Mouse (Mus musculus) gastrocnemius, postnatal 4 days (tissue): ENCODE results near the gene Ado. TPM values are rescaled to one million over a fixed set of nuclear protein-coding genes. Genes with fewer than 3 reads are reported as not detected.

Source experiments
- DNase-seq, 2 experiments: peaks; one replicate each; pipeline ENCODE4 v3.0.0; 2021 to 2022; ENCODE audit warnings: low spot score in 2 of 2, mixed read lengths in 2 of 2
- total RNA-seq, 2 experiments: library from RNA; stranded (reverse); gene quantifications; 2 replicates each; pipeline ENCODE4 v1.2.3; 2021

The Ado gene
- total RNA-seq, 2 experiments from 2014 or later, result 20.9 to 21.3 TPM

DNA sequence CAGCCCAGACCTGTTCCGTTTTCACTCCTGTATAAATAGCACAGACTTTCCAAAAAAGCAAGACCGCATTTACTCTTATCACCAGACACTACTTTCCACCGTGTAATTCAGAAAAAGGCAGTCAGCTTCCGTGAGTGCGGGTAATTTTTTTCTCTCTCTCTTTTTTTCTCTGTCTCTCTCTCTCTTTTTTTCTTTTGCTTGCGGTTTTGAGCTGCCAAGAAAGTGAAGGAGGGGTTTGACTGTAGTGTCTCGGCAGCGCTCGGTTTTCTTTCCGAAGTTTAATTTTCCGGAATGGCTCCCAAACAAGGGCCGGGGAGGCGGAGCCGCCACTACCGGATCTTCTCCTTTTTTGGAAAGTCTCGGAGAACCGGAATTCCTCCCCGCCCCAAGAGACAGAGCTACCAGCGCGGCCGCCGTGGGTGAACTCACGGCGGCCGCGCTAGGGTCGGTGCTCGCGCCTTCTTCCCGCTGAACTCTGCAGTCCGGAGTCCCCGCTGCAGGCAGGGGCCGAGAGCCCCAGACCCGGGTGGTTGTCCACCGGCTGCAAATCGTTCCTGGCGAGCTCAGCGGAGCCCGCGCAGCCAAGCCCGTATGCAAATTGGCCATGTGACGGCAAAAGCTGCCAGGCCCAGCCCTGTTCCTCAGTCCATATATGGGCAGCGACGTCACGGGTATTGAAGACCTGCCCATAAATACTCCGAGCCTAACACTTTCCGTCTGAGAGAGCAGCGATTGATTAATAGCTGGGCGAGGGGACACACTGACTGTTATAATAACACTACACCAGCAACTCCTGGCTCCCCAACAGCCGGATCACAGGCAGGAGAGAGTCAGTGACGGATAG is 11.4 kb downstream of the Ado start:
- peak; percentile 84 to 93 for DNase-seq

DNA sequence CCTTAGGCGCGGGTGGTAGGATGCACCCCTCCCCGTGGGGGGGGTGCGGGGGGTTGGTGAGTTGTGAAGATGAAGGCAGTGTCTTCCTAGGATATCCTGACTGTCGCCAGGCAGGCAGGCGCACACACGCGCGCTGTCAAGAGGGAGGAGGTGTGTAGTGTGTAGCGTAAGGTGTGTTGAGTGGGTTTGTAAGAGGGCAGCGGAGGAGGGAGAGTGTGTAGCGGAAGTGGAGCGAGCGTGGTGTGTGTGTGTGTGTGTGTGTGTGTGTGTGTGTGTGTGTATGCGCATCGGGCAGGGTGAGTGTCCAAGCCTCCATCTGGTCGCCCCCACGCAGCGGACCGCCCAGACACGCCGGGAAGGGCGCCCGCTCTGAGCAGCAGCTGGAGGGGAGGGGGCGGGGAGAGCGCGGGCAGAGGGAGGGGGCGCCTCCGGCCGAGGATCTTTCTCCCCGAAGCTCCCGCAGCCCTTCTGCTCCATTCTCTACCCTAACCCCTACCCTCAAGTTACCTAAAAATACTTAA is 12.1 kb downstream of the Ado start:
- peak; percentile 53 to 65 for DNase-seq

DNA sequence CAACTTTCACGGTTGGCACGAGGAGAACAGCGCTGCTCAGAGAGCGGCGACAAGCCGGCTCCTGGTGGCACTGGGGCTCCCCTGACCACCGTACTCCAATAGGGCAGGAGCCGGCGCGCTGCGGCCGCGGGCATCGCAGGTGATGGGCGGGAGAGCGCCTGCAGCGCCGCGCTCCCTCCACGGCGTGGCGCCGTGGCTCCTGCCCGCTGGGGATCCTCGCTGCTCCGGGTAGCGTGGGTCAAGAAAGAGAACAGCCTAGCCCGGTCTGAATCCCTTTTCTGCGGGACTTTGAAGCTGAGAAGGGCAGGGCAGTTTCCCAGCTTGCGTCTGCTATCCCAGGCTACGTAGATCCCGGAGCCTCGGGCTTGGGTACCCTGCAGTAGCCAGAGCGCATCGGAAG is 12.8 kb downstream of the Ado start:
- peak; percentile 66 to 78 for DNase-seq

DNA sequence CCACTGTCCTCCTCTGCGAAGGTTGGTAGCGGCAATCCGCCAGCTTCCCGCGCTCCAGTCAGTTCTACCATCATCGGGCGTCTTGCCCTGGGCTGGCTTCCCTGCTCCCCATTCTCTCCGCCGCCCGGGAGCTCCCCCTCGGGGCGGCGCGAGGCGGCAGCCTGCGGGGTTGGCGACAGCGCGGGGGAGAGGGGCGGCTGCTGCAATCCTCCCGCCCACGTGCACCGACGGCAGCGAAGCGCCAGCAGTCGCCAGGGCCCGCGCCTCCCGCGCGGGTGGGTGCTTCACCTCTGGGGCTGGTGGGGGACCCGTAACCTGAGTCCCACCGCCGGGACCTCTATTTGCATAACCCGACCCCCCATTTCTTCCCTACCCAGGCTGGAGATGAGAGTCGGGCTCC is 13.5 kb downstream of the Ado start, which contains the start of gene Egr2:
Egr2 (plus strand) TSS at position 220 of the 400 bp plus-strand sequence.
- DNase-seq, result peak; percentile 23 to 28

DNA sequence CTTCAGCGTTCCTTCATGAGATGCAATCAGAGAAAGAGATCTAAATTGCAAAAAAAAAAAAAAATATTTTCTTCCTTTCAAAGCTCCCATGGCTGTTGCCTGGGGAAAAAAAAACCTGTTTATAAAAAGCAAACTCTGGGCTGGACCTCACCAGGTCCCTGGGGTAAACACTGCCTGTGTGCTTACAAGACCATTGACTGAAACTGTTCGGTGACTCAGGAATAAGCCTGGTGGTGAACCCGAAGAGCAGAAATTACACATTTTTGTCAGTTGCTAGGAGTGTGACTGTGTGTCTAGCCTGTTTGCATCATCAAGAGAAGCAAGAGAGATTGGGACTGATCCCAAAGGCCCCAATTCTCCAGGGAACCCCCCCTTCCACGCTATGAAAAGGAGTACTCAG is 19.0 kb downstream of the Ado start:
- no peak for DNase-seq

DNA sequence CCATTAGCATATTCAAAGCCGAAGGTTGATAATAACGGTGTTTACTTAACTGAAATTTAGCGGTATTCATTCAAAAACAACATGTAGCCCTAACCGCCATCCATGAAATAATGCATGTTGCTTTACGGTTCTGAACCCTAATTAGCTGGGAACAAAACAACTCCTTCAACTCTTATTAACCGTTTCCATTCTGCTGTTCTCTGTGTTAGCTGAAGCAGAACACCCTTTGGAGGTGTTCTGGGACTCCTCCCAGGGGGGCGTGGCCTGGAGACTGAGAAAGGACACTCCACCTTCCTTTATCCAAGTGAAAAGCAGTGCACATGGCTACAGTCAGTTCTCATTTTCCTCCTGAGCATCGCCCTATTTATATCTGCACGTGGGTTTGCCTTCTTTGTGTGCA is 22.3 kb downstream of the Ado start:
- no peak for DNase-seq

DNA sequence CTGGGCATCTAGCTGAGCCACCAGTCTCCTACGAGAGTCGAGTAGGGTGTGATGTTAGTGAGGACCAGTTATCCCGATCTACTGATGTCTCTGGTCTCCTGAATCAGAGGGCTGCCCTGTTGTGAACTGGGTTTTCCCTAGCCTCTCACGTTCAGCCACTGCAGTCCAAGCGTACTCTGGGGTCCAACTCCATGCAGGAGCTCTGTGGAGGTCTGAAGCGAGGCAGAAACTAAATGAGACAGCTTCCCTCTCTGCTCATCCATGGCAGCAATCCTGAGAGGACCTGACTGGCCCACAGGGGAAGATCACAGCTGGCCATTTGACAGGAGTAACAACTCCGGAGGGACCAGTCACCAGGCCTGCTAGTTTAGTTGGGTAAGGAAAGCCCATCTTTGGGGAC is 24.1 kb downstream of the Ado start:
- DNase-seq, result no peak

DNA sequence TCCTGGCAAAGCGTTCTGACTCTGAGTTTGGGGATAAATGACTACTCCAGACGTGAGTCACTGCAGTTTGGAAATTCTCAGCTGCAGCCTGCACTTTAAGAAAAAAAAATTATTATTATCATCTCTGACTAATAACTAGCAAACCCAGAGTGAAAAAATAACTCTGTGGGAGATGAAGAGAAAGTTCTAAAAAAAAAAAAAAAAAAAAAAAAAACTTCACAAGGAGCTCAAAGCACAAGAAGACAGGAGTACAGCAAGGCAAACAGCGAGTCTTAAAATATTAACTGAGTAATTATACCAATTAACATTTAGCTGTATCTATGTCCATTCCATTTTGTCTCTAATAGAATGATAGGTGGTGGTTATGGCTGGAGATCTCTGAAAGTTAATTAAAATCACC is 24.6 kb downstream of the Ado start:
- no peak for DNase-seq

DNA sequence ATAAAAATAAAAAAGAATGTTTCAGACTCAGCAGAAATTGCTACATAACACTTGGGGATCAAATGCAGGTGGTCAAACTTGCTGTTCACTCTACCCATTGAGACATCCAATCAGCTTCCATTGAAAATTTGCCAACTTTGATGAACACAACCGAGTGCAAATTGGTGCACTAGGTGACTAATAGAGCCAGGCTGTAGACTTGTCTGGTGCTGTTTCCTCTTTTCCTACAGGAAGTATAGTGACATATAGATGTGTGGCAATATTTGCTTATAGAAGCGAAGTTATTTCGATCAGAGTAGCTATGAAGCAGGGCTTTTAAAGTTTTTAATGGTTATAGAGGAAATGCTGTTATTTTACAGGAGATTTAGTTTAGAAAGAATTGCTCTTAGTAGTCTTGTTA is 30.0 kb downstream of the Ado start:
- DNase-seq, result no peak

DNA sequence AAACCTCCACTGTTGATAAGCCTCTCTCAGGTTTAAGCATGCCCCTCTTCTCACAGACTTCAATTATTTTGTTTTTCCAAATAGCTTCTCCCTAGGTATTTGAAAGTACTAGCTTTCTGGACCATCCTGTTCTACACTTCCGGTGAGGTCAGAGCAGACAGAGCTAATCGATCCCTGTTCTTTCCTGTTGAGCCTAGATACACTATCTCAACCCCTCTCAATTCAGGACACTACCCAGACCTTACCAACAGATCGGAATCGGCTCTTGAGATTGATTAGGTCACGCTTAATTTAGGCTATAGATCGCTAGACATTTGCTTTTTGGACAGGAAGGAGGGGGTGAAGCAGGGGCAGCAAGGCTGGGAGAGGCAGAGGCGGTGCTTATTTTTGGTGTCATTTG is 35.9 kb downstream of the Ado start:
- no peak for DNase-seq

DNA sequence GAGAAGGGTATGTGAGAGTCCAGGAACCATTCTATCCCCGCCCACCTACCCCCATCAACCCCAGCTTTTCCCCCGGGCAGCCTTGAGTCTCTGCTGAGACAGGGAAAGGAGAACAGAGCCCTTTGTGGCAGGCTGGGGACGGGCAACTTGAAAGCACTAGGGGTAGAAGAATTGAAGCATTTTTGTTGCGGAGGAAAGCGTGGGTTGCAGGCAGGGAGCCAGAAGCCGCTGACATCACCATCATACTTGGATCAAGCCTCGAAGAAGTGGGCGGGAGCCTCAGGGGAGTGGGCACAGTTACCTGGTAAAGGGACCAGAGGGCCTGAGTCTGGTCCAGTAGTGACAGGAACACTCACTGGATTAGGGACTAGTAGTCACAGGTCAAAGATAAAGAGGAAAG is 36.5 kb downstream of the Ado start:
- DNase-seq, result no peak

DNA sequence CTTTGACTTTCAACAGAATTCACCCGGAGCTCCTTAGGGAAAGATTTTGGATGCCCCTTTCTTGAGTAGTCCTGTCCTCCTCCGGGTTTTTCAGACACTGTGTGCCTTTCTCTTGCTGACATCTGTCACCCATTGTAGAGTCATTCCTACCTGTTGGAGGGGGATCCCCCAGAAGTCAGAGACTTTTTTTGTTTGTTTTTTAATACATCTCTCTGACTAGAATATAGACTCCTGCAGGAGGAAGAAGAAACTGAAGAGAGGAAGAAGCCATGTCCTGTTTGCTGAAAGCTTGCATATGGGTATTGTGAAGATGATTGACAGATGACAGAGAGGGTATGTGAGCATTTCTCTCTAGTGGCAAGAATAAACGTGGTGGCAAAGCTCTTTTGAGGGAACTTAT is 43.5 kb downstream of the Ado start:
- no peak for DNase-seq

DNA sequence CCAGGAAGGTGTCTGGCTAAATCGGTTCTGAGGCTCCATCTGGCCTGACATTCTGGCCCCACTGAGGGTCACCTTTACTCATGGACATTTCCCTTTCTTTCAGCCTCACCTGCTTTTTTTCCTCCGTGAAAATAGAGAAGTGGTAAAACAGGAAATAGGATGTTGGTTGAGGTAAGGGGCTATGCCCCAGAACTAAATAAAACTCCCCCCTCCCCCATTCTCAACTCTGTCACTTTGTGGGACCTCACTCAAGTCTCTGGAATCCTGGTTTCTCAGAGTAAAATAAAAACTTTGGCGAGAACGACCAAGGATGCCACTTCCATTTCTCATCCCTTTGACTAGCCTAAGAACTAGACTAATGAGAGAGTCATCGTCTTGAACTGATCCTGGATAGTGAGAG is 44.7 kb downstream of the Ado start:
- no peak for DNase-seq

DNA sequence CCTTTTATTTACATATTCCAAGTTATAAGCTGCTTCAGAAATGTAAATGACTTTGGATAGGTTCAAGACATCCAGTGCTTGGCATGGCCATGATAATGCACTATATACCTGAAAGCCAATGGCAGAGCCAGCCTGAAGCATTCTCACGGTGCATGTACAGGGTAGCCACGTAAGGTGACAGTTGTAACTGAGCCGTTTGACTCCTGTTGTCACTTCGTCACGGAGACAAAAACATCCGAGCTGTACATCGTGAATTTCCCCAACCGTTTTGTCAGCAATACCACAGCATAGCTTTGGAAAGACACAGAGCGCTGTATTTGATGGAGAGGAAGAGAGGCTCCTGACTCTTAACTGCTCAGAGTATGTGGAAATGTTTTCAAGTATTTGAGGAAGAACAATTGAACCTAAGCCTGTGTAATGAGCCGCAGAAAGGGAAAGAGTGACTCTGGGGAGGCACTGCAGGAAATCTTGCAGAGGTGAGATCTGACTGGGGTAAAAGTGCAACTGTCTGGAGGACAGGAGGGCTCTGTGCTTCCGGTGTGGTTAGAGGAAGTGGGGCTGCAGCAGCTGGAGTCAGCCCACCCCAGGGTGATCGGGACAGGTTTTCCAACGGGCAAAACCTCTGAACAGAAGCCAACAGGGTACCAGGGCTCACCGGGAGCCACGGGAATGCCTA is 45.3 kb downstream of the Ado start:
- no peak for DNase-seq

DNA sequence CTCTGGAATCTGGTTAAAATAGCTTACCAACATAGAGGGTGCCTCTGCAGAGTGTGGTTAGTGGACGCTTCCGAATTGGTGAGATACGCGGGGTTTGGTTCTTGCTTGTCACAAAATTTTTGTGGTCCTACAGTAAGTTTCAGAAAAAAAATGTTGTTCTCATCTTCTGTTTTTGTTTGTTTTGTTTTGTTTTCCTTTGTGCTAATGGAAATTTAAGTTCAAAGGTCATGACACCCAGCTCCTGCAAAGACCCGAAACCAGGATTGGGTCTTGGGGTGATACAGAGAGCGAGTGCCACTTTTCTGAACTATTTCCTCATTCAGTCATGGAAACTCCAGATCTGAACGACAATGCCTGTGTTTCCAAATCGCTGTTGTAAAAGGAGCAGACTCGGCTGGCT is 50.8 kb downstream of the Ado start:
- DNase-seq, result no peak

DNA sequence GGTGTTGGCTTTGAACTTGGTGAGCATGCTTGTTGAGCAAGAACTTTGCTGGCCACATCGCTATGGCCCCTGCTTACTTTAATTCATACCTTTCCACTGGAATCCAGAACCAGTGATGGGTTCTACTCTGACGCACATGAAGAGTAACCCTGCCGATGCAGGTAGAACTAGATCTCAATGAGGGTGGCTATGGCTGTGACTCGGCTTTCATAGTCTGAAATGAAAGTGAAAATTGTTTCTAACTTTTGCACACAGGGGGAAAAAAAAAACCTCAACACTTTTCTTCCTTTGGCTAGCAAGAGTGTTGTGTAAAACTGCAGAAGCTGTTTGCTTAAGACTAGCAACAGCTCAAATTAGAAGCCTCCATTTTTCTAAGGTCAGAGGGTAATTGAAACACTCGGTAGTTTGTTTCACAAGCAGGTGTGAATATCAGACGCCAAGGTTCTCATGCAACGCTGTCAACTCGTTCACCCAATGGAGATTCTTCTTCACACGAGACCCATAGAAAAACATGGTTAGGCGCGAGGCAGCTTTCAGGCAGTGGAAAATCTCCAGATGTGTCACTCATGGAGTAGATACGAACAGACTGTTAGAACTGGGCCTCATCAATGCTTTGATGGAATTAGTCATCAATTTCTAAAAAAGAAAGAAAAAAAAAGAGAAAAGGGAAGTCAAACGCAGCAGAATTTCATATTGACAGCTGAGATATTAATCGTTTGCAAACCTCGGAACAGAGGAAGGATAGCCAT is 51.4 kb downstream of the Ado start:
- no peak for DNase-seq

Other genes with a start within 250 kb of the Ado start
- gene Egr2, start 13.5 kb downstream of the Ado start, total RNA-seq, result 10 to 100 TPM in 1 of 2 experiments, 1 to 10 TPM in 1; 6.9 to 10.1 TPM